Mouse (Mus musculus) embryonic facial prominence, embryonic 11.5 days (tissue): ENCODE data around the gene Nxph4. TPM values are rescaled to one million over a fixed set of nuclear protein-coding genes. Genes with fewer than 3 reads are reported as not detected.

Experiments
- ATAC-seq: fragments of 200-750 bp; cut with Nextera tagmentation; replicated peaks from 2 replicates; pipeline ENCODE4 v1.8.0; 2017; ENCODE audit warnings: low read depth; ENCODE audit not compliant: insufficient number of reproducible peaks, low FRiP score, low TSS enrichment
- DNase-seq: peaks from one replicate; pipeline ENCODE4 v3.0.0-alpha.2; 2015; ENCODE audit warnings: low spot score
- H3K27ac ChIP-seq: fragments of 300-500 bp; sonication (generic); replicated peaks from 2 replicates; pipeline ENCODE4 v1.5.1; 2014; ENCODE audit warnings: mild to moderate bottlenecking, low read depth, low read length, control low read depth
- H3K27me3 ChIP-seq: fragments of 300-500 bp; sonication (generic); 2 replicates; pipeline ENCODE4 v1.6.1; 2014; ENCODE audit warnings: mild to moderate bottlenecking, low read length, moderate library complexity, mixed read lengths; ENCODE audit not compliant: control insufficient read depth, insufficient read depth
- H3K36me3 ChIP-seq: fragments of 300-500 bp; sonication (generic); replicated peaks from 2 replicates; pipeline ENCODE4 v1.6.1; 2014; ENCODE audit warnings: low read depth, mild to moderate bottlenecking, low read length, moderate library complexity, mixed read lengths; ENCODE audit not compliant: control insufficient read depth, insufficient read depth
- H3K4me1 ChIP-seq: fragments of 300-500 bp; sonication (generic); 2 replicates; pipeline ENCODE4 v1.6.1; 2014; ENCODE audit warnings: low read length, mixed read lengths; ENCODE audit not compliant: control insufficient read depth, insufficient read depth
- H3K4me2 ChIP-seq: fragments of 300-500 bp; sonication (generic); 2 replicates; pipeline ENCODE4 v1.6.1; 2014; ENCODE audit warnings: low read depth, mild to moderate bottlenecking, control low read depth, low read length, moderate library complexity
- H3K4me3 ChIP-seq: fragments of 300-500 bp; sonication (generic); 2 replicates; pipeline ENCODE4 v1.5.1; 2014; ENCODE audit warnings: low read depth, low read length, control low read depth
- H3K9ac ChIP-seq: fragments of 300-500 bp; sonication (generic); replicated peaks from 2 replicates; pipeline ENCODE4 v1.6.1; 2014; ENCODE audit warnings: mild to moderate bottlenecking, control low read depth, low read length
- H3K9me3 ChIP-seq: fragments of 300-500 bp; sonication (generic); replicated peaks from 2 replicates; pipeline ENCODE4 v1.6.1; 2016; ENCODE audit warnings: mild to moderate bottlenecking, low read length, inconsistent platforms, mixed read lengths; ENCODE audit not compliant: control insufficient read depth
- WGBS: fragments of 180-500 bp; shearing (Covaris S2); extraction: QIAGEN DNeasy Blood & Tissue Kit; methylation state at CpG from one replicate; pipeline ENCODE4 v1.1.7; 2014; 5-methylcytosine and 5-hydroxymethylcytosine counted together
- polyA plus RNA-seq: library from polyadenylated mRNA; unstranded; fragments of >200 nt; fragmentation: Nextera tagmentation; extraction: Ambion mirVana; gene quantifications from 2 replicates; pipeline ENCODE4 v1.2.1, GENCODE M21; 2014

Nxph4 gene
- polyA plus RNA-seq, 1 experiment from 2014 or later, result 4.4 TPM

- no peak overlapping the region for H3K4me3 ChIP-seq
- no peak for ATAC-seq
- no peak overlapping the region for H3K9ac ChIP-seq
- WGBS, result 86% methylated on average over 7 of the region's 7 CpGs
- H3K4me1 ChIP-seq, result no peaks in the 10 kb centered on the region
- peaks cover 5% of the 10 kb centered on the region for H3K36me3 ChIP-seq
- H3K4me2 ChIP-seq, result no peak overlapping the region
- H3K9me3 ChIP-seq, result no peaks in the 10 kb centered on the region
- no peaks in the 10 kb centered on the region for H3K27me3 ChIP-seq
- DNase-seq, result no peak
- H3K27ac ChIP-seq, result no peak overlapping the region
These were observed 45.5 kb downstream of the Nxph4 start for GRCm38 (mm10) chr10:127488856-127489255.

- Histone ChIP-seq H3K9ac (no peak overlapping the region), H3K4me2 (no peak overlapping the region), H3K9me3 (no peaks in the 10 kb centered on the region), H3K27me3 (no peaks in the 10 kb centered on the region), H3K36me3 (no peaks in the 10 kb centered on the region; the same call in none of the 2 replicates), H3K4me1 (no peaks in the 10 kb centered on the region), H3K27ac (no peak overlapping the region), H3K4me3 (no peak overlapping the region)
- WGBS, result 90% methylated on average over 10 of the region's 10 CpGs
- DNase-seq, result no peak
- ATAC-seq, result no peak
These were observed 49.1 kb downstream of the Nxph4 start for GRCm38 (mm10) chr10:127485235-127485634.

- Histone ChIP-seq H3K27ac (no peak overlapping the region), H3K36me3 (no peaks in the 10 kb centered on the region; the same call in 1 of the 2 replicates), H3K4me2 (no peak overlapping the region), H3K27me3 (no peaks in the 10 kb centered on the region), H3K4me1 (no peaks in the 10 kb centered on the region), H3K9me3 (no peaks in the 10 kb centered on the region), H3K9ac (no peak overlapping the region), H3K4me3 (no peak overlapping the region)
- WGBS, result 88% methylated on average over 19 of the region's 19 CpGs
- DNase-seq (no peak), ATAC-seq (no peak)
These were observed 53.2 kb downstream of the Nxph4 start for GRCm38 (mm10) chr10:127480833-127481813.

- WGBS, result 95% methylated on average over 4 of the region's 4 CpGs
- no peaks in the 10 kb centered on the region for H3K27me3 ChIP-seq
- no peak overlapping the region for H3K9ac ChIP-seq
- DNase-seq, result peak; percentile 59
- H3K4me3 ChIP-seq, result no peak overlapping the region
- H3K36me3 ChIP-seq, result no peaks in the 10 kb centered on the region; the same call in 1 of the 2 replicates
- no peaks in the 10 kb centered on the region for H3K9me3 ChIP-seq
- no peak overlapping the region for H3K27ac ChIP-seq
- no peak overlapping the region for H3K4me2 ChIP-seq
- H3K4me1 ChIP-seq, result no peaks in the 10 kb centered on the region
- no peak for ATAC-seq
These were observed 55.2 kb downstream of the Nxph4 start for GRCm38 (mm10) chr10:127479131-127479530.

DNA sequence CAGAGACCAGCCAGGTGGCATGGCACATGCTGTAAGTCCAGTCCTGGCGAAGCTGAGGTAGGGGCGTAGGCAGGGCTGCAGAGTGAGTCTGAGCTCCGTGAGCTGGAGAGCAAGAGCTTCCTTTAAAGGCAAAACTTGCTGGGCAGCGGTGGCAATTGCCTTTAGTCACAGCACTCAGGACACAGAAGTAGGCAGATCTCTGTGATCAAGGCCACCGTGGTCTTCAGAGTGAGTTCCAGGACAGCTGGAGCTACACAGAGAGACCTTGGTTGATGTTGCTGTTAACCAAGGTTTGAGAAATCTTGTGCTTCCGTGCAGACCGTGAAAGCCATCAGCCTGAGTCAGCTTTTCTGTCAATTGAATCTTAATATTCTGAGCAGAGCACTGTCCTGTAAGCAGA lies 57.1 kb downstream of the Nxph4 start:
- Histone ChIP-seq H3K27ac (no peak overlapping the region), H3K27me3 (no peaks in the 10 kb centered on the region), H3K9me3 (no peaks in the 10 kb centered on the region), H3K9ac (no peak overlapping the region), H3K4me2 (no peak overlapping the region), H3K36me3 (no peaks in the 10 kb centered on the region; the same call in 1 of the 2 replicates), H3K4me1 (no peaks in the 10 kb centered on the region), H3K4me3 (no peak overlapping the region)
- WGBS, result 82% methylated on average over 7 of the region's 7 CpGs
- DNase-seq, result no peak
- no peak for ATAC-seq

GRCm38 (mm10) chr10:127476541-127476940 lies 57.8 kb downstream of the Nxph4 start:
- Histone ChIP-seq H3K27me3 (no peaks in the 10 kb centered on the region), H3K4me1 (no peaks in the 10 kb centered on the region), H3K9me3 (no peaks in the 10 kb centered on the region), H3K36me3 (no peaks in the 10 kb centered on the region; the same call in 1 of the 2 replicates), H3K4me3 (no peak overlapping the region), H3K4me2 (no peak overlapping the region), H3K27ac (no peak overlapping the region), H3K9ac (no peak overlapping the region)
- WGBS, result 86% methylated on average over 3 of the region's 3 CpGs
- ATAC-seq (0 out of 2 replicates have a peak, but pooled peaks have one; percentile 44), DNase-seq (no peak)

Other genes with a start within 250 kb of the Nxph4 start
- 9.8 and 11.6 TPM in 2 replicates for gene Mbd6, start 245.5 kb downstream of the Nxph4 start, polyA plus RNA-seq
- 174 and 179 TPM in 2 replicates for gene Mars, start 222.8 kb downstream of the Nxph4 start, polyA plus RNA-seq
- 1.8 and 2.7 TPM in 2 replicates for gene Arhgap9, start 212.6 kb downstream of the Nxph4 start, polyA plus RNA-seq
- gene Gli1, start 192.6 kb downstream of the Nxph4 start, polyA plus RNA-seq, result 7.1 and 9.6 TPM in 2 replicates
- gene Inhbe, start 180.1 kb downstream of the Nxph4 start, polyA plus RNA-seq, result not detected in 2 replicates
- gene Inhbc, start 164.1 kb downstream of the Nxph4 start, polyA plus RNA-seq, result not detected in 2 replicates
- gene R3hdm2, start 154.2 kb downstream of the Nxph4 start, polyA plus RNA-seq, result 30.9 and 36.1 TPM in 2 replicates
- 0.49 TPM in 1 of 2 replicates, not detected in the other for gene Stac3, start 32.9 kb downstream of the Nxph4 start, polyA plus RNA-seq
- gene Ndufa4l2, start 19.6 kb downstream of the Nxph4 start, polyA plus RNA-seq, result 2.1 and 2.8 TPM in 2 replicates
- 68.7 and 73.5 TPM in 2 replicates for gene Shmt2, start 12.1 kb downstream of the Nxph4 start, polyA plus RNA-seq
- gene Lrp1, start 86.6 kb upstream of the Nxph4 start, polyA plus RNA-seq, result 55.5 and 59.0 TPM in 2 replicates
- 8.1 and 8.2 TPM in 2 replicates for gene Stat6, start 108.4 kb upstream of the Nxph4 start, polyA plus RNA-seq
- gene Nemp1, start 132.3 kb upstream of the Nxph4 start, polyA plus RNA-seq, result 11.2 and 11.7 TPM in 2 replicates
- 8.0 and 9.3 TPM in 2 replicates for gene Nab2, start 134.0 kb upstream of the Nxph4 start, polyA plus RNA-seq
- gene Myo1a, start 170.6 kb upstream of the Nxph4 start, polyA plus RNA-seq, result 0.40 and 0.55 TPM in 2 replicates
- 1.9 and 2.9 TPM in 2 replicates for gene Tac2, start 189.9 kb upstream of the Nxph4 start, polyA plus RNA-seq
- gene Zbtb39, start 205.0 kb upstream of the Nxph4 start, polyA plus RNA-seq, result 6.5 and 7.4 TPM in 2 replicates
- 0.28 and 0.45 TPM in 2 replicates for gene Gpr182, start 217.2 kb upstream of the Nxph4 start, polyA plus RNA-seq
- not detected in 2 replicates for gene Rdh1, start 225.2 kb upstream of the Nxph4 start, polyA plus RNA-seq
- not detected in 2 replicates for gene Rdh16f1, start 225.2 kb upstream of the Nxph4 start, polyA plus RNA-seq
- gene Rdh9, start 241.8 kb upstream of the Nxph4 start, polyA plus RNA-seq, result not detected in 2 replicates